Mouse (Mus musculus): Measurements from ENCODE around the gene Ucp3. TPM values are rescaled to one million over a fixed set of nuclear protein-coding genes. Genes with fewer than 3 reads are reported as not detected.

Ucp3 gene
- polyA plus RNA-seq, 1 experiment from 2014 or later, result not detected

Other genes starting within 250 kb of the Ucp3 start
- 29.9 and 30.6 TPM in 2 replicates for gene Pgm2l1, start 245.6 kb upstream of the Ucp3 start, polyA plus RNA-seq (2015; fragmentation: Nextera tagmentation; extraction: Ambion mirVana)
- gene P4ha3, start 187.5 kb upstream of the Ucp3 start, polyA plus RNA-seq (2015; fragmentation: Nextera tagmentation; extraction: Ambion mirVana), result 6.5 and 6.8 TPM in 2 replicates
- gene C2cd3, start 100.8 kb upstream of the Ucp3 start, polyA plus RNA-seq (2015; fragmentation: Nextera tagmentation; extraction: Ambion mirVana), result 20.3 and 22.4 TPM in 2 replicates
- 183 and 188 TPM in 2 replicates for gene Ppme1, start 100.7 kb upstream of the Ucp3 start, polyA plus RNA-seq (2015; fragmentation: Nextera tagmentation; extraction: Ambion mirVana)
- gene Ucp2, start 20.3 kb downstream of the Ucp3 start, polyA plus RNA-seq (2015; fragmentation: Nextera tagmentation; extraction: Ambion mirVana), result 57.2 and 61.6 TPM in 2 replicates
- gene Dnajb13, start 42.0 kb downstream of the Ucp3 start, polyA plus RNA-seq (2015; fragmentation: Nextera tagmentation; extraction: Ambion mirVana), result 3.7 and 4.9 TPM in 2 replicates
- gene Coa4, start 64.1 kb downstream of the Ucp3 start, polyA plus RNA-seq (2015; fragmentation: Nextera tagmentation; extraction: Ambion mirVana), result 15.5 and 17.7 TPM in 2 replicates
- gene Rab6a, start 134.4 kb downstream of the Ucp3 start, polyA plus RNA-seq (2015; fragmentation: Nextera tagmentation; extraction: Ambion mirVana), result 253 and 260 TPM in 2 replicates
- 79.0 and 80.2 TPM in 2 replicates for gene Mrpl48, start 135.3 kb downstream of the Ucp3 start, polyA plus RNA-seq (2015; fragmentation: Nextera tagmentation; extraction: Ambion mirVana)
- 10.3 and 10.4 TPM in 2 replicates for gene Plekhb1, start 189.4 kb downstream of the Ucp3 start, polyA plus RNA-seq (2015; fragmentation: Nextera tagmentation; extraction: Ambion mirVana)
- gene Fam168a, start 233.6 kb downstream of the Ucp3 start, polyA plus RNA-seq (2015; fragmentation: Nextera tagmentation; extraction: Ambion mirVana), result 112 and 126 TPM in 2 replicates